Mouse (Mus musculus) stomach, postnatal 0 days (tissue): Measurements from ENCODE around the gene Pea15a.

Source experiments
- CTCF ChIP-seq: IDR thresholded peaks from 2 replicates; pipeline ENCODE4 v1.5.1; 2016; ENCODE audit warnings: antibody characterized with exemption, low read depth, mild to moderate bottlenecking, moderate library complexity
- EP300 ChIP-seq: optimal IDR thresholded peaks from 2 replicates; pipeline ENCODE3; 2016; ENCODE audit warnings: antibody characterized with exemption

DNA sequence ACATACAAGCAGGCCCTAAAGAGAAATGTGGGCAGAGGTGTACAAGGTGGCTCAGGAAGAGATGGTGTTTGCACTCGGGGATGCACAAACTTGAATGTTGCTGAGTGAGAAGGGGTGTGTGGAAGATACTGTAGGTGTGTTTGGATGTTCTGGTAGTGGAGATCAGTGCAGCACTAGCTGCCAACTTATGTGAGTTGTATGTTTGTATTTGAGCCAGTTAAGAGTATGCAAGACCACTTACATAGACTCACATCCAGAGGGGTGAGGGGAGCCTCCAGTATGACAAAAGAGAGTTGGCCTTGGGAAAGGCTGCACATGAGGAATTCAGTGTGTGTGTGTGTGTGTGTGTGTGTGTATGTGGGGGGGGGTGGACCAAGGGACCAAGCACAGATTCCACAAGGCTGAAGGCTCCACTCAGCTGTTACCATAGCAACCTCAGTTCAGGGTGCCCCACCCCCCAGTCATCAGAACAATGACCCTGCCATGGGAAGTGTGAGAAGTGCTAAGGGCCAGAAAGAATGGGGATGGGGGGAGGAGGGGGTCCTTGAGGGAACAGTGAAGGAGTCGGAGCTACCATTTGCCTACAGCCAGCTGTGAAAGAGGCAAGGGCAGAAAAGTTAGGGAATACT lies 3.6 kb downstream of the Pea15a start:
- TF ChIP-seq CTCF (no peak), EP300 (no peak)
